Mouse (Mus musculus) CH12.LX (cell line): ENCODE measurements around the gene Pik3r2. TPM values are rescaled to one million over a fixed set of nuclear protein-coding genes. Genes with fewer than 3 reads are reported as not detected.
A peak's percentile ranks its signal among the peaks of the same experiment; 100 is the strongest.

Experiments used
- DNase-seq: peaks from one replicate; pipeline ENCODE4 v3.0.0-alpha.2; 2013; ENCODE audit errors: extremely low read depth
- H3K27ac ChIP-seq: 2 replicates; pipeline ENCODE4 v1.5.1; 2012; ENCODE audit warnings: low read depth, mild to moderate bottlenecking, control low read depth, moderate library complexity; ENCODE audit not compliant: insufficient read depth
- H3K27me3 ChIP-seq: replicated peaks from 2 replicates; pipeline ENCODE3; 2012; ENCODE audit warnings: inconsistent platforms
- H3K36me3 ChIP-seq, 2 experiments: replicated peaks in 1 of 2; 2 replicates each; pipeline versions ENCODE3 to v1.6.1; 2012; ENCODE audit warnings: inconsistent platforms in 1 of 2, low read length in 1 of 2, mild to moderate bottlenecking in 1 of 2, mixed read lengths in 1 of 2, moderate library complexity in 1 of 2; ENCODE audit not compliant: control insufficient read depth in 1 of 2, insufficient read depth in 1 of 2
- H3K4me1 ChIP-seq, 2 experiments: 2 replicates each; pipeline ENCODE4 v1.6.1; 2012; ENCODE audit warnings: inconsistent platforms in 1 of 2, moderate library complexity in 1 of 2; ENCODE audit not compliant: insufficient read depth in 2 of 2, control insufficient read depth in 1 of 2
- H3K4me2 ChIP-seq: 2 replicates; pipeline ENCODE4 v1.6.1; 2012; ENCODE audit warnings: low read depth, mild to moderate bottlenecking, control low read depth; ENCODE audit not compliant: poor library complexity, insufficient read depth, severe bottlenecking
- H3K4me3 ChIP-seq, 3 experiments: fragments of 150-350 bp in 1 of 3; sonication (generic) in 1 of 3; replicated peaks in 1 of 3; 2 replicates each; pipeline versions ENCODE3 to v1.5.1; 2011 to 2012; ENCODE audit warnings: low read depth in 2 of 3, low read length in 2 of 3, mild to moderate bottlenecking in 2 of 3, moderate library complexity in 2 of 3, control low read depth in 1 of 3, improper control_type of control experiment in 1 of 3, inconsistent platforms in 1 of 3, mixed read lengths in 1 of 3; ENCODE audit not compliant: poor library complexity in 1 of 3
- H3K79me2 ChIP-seq: replicated peaks from 2 replicates; pipeline ENCODE4 v1.6.1; 2012; ENCODE audit warnings: mild to moderate bottlenecking, moderate library complexity; ENCODE audit not compliant: control insufficient read depth, poor library complexity, insufficient read depth, severe bottlenecking; ENCODE audit errors: extremely low read depth
- H3K9ac ChIP-seq: 2 replicates; pipeline ENCODE4 v1.6.1; 2012; ENCODE audit warnings: low read depth, mild to moderate bottlenecking, control low read depth, moderate library complexity; ENCODE audit not compliant: insufficient read depth
- H3K9me3 ChIP-seq: replicated peaks from 2 replicates; pipeline ENCODE3; 2012; ENCODE audit warnings: low read length, inconsistent platforms, mixed read lengths
- BHLHE40 ChIP-seq: IDR thresholded peaks from 2 replicates; pipeline ENCODE4 v1.6.1; 2011; ENCODE audit warnings: mild to moderate bottlenecking, low read depth, low read length, improper control_type of control experiment
- CHD2 ChIP-seq: IDR thresholded peaks from 2 replicates; pipeline ENCODE4 v1.6.1; 2011; ENCODE audit warnings: low read length, improper control_type of control experiment
- CTCF ChIP-seq, 2 experiments: IDR thresholded peaks in 1 of 2; conservative IDR thresholded peaks in 1 of 2; 2 replicates each; pipeline ENCODE4 v1.5.1; 2011 to 2012; ENCODE audit warnings: low read depth in 2 of 2, low read length in 2 of 2, improper control_type of control experiment in 1 of 2, inconsistent platforms in 1 of 2, mild to moderate bottlenecking in 1 of 2, moderate library complexity in 1 of 2
- EP300 ChIP-seq: IDR thresholded peaks from 2 replicates; pipeline ENCODE4 v1.6.1; 2011; ENCODE audit warnings: low read length, improper control_type of control experiment
- ETS1 ChIP-seq: conservative IDR thresholded peaks from 2 replicates; pipeline ENCODE4 v1.6.1; 2012; ENCODE audit warnings: low read depth, mild to moderate bottlenecking, inconsistent platforms, low read length, improper control_type of control experiment, moderate library complexity
- GABPA ChIP-seq: IDR thresholded peaks from 2 replicates; pipeline ENCODE4 v1.6.1; 2012; ENCODE audit warnings: low read depth, low read length, improper control_type of control experiment, inconsistent platforms; ENCODE audit not compliant: insufficient replicate concordance
- HCFC1 ChIP-seq: IDR thresholded peaks from 2 replicates; pipeline ENCODE4 v1.6.1; 2012; ENCODE audit warnings: low read depth, mild to moderate bottlenecking, inconsistent platforms, low read length, improper control_type of control experiment
- JUND ChIP-seq: conservative IDR thresholded peaks from 2 replicates; pipeline ENCODE4 v1.6.1; 2011; ENCODE audit warnings: low read depth, low read length, improper control_type of control experiment
- KAT2A ChIP-seq: IDR thresholded peaks from 2 replicates; pipeline ENCODE4 v1.6.1; 2012; ENCODE audit warnings: low read length, improper control_type of control experiment, inconsistent platforms; ENCODE audit not compliant: insufficient replicate concordance
- MAFK ChIP-seq: IDR thresholded peaks from 2 replicates; pipeline ENCODE4 v1.6.1; 2011; ENCODE audit warnings: low read length, improper control_type of control experiment; ENCODE audit not compliant: insufficient replicate concordance
- MAX ChIP-seq: IDR thresholded peaks from 2 replicates; pipeline ENCODE4 v1.6.1; 2011; ENCODE audit warnings: low read length, improper control_type of control experiment
- MEF2A ChIP-seq: IDR thresholded peaks from 2 replicates; pipeline ENCODE4 v1.6.1; 2014; ENCODE audit warnings: low read depth, mild to moderate bottlenecking, inconsistent platforms, low read length, improper control_type of control experiment, borderline replicate concordance
- PAX5 ChIP-seq: IDR thresholded peaks from 2 replicates; pipeline ENCODE4 v1.6.1; 2012; ENCODE audit warnings: low read length, inconsistent platforms, mixed read lengths
- SMC3 ChIP-seq: IDR thresholded peaks from 2 replicates; pipeline ENCODE4 v1.6.1; 2011; ENCODE audit warnings: low read depth, low read length, improper control_type of control experiment
- USF1 ChIP-seq: IDR thresholded peaks from 2 replicates; pipeline ENCODE4 v1.6.1; 2014; ENCODE audit warnings: low read depth, mild to moderate bottlenecking, inconsistent platforms, low read length, improper control_type of control experiment
- ZC3H11A ChIP-seq: IDR thresholded peaks from 2 replicates; pipeline ENCODE4 v1.6.1; 2012; ENCODE audit warnings: low read depth, mild to moderate bottlenecking, inconsistent platforms, low read length, improper control_type of control experiment
- dilution Hi-C: fragments of 300-500 bp; cut with MboI; formaldehyde crosslinking; loops from 2 replicates; pipeline ENCODE4 v1.14.3; 2020; ENCODE audit warnings: low sequenced_read_pairs; ENCODE audit not compliant: extremely low pct_unique_long_range_greater_than_20kb, extremely low pct_ligation_motif_present
- in situ Hi-C: fragments of 300-500 bp; cut with MboI; formaldehyde crosslinking; loops from 3 replicates; pipeline ENCODE4 v1.14.3; 2019; ENCODE audit warnings: low sequenced_read_pairs, low pct_ligation_motif_present, low pct_unique_long_range_greater_than_20kb, mixed read lengths
- polyA plus RNA-seq: library from polyadenylated mRNA; unstranded; fragments of >175 nt; gene quantifications from 2 replicates; pipeline ENCODE4 v1.2.1, GENCODE M21; 2012; ENCODE audit warnings: low read depth; ENCODE audit not compliant: insufficient read length
- total RNA-seq, 2 experiments: library from RNA; depleted of rRNA; stranded (reverse); fragments of 300-350 nt in 1 of 2; fragments of >200 nt in 1 of 2; gene quantifications; 2 replicates each; pipeline ENCODE4 v1.2.3; 2012 to 2014

Pik3r2 gene
- total and polyA plus RNA-seq, 3 experiments = 13.8 to 45.9 (median 25.8) TPM

DNA sequence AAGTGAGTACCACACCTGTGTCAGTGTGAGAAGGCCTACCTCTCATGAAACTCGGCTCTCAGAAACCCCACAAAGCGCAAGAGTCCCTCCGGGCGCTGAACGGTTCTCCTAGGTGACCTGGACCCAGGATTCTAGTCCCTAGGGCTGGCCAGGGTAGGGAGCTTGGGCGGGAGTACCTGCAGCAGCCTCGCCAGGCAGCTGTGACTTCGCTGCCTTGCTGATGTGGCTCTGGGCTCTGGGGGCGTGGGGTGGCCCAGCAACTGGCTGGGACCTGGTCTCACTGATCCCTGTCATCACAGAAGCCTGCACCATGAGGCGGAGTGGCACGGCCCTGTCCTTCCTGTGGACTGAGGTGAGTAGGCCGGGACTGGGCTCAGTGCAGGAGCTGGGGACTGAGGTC, 52.3 kb downstream of the Pik3r2 start:
- TF ChIP-seq MEF2A (no peak), HCFC1 (no peak), KAT2A (no peak), EP300 (no peak), ETS1 (no peak), SMC3 (no peak), MAFK (no peak), CTCF (conservative IDR thresholded peaks at IDR 0.05 in 1 of 2, IDR thresholded peaks at IDR 0.05 in 1 of 2; ENCODE audit: low read depth in 2 of 2, low read length in 2 of 2) (no peak), ZC3H11A (no peak), GABPA (no peak), BHLHE40 (no peak), USF1 (no peak), JUND (no peak)
- TF ChIP-seq, all 38 proteins: peak for 0
- H3K9me3 ChIP-seq = no peaks in the 10 kb centered on the region
- peaks cover 3% of the 10 kb centered on the region for H3K27me3 ChIP-seq
- H3K4me1 ChIP-seq = peaks cover 9 to 32% of the 10 kb centered on the region in 2 experiments; a peak in 3 of 4 replicates
- H3K4me3 ChIP-seq = no peak overlapping the region
- no peak overlapping the region for H3K4me2 ChIP-seq
- no peaks in the 10 kb centered on the region for H3K79me2 ChIP-seq
- dilution Hi-C loops = no loop called here
- no peaks in the 10 kb centered on the region for H3K36me3 ChIP-seq
- no peak overlapping the region for H3K9ac ChIP-seq
- in situ Hi-C loops = no loop called here
- no peak for DNase-seq
- no peak overlapping the region for H3K27ac ChIP-seq

DNA sequence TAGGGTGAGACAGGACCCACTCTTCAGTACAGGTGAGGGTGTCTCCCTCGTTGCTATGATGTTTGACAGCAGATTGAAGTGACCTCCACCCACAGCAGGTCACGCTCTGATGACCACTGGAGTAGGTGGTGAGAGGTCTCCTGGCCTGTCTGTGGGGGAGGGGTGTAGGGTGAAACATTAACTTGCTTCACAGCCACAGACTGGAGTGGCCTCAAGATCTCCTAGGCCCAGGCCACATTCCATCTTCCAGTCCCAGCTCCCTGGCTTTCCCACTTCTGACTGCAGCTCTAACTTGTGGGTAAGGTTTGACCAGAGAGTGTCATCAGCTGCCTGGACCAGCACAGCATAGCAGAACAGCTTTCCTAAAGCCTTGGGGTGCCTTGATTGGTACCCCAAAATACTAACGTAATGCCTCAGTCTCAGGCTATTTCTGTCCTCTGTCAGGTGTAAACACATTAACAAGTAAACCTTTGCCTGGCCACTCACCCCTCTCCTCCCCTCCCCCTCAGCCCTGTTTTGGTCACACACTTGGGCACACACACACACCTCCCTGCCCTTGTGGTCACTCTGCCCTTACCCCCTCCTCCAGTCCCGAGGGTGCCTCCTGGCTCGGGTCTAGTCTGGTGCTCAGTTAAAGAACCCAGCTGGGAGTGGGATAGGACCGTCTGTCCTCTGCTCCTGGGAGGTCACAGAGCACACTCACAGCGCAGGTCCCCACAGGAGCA, 52.9 kb downstream of the Pik3r2 start, which contains the start of gene Pde4c:
Pde4c (plus strand) TSS at position 235 of the 725 bp plus-strand sequence.
- no peak within 1 kb of the TSS for H3K27ac ChIP-seq

More for the DNA sequence above, 52.9 kb downstream of the Pik3r2 start, which contains the start of gene Pde4c:
- Histone ChIP-seq H3K9me3 (no peaks in the 10 kb centered on the region), H3K4me1 (peaks cover 6 to 30% of the 10 kb centered on the region in 2 experiments; a peak in 3 of 4 replicates), H3K27me3 (peaks cover 4% of the 10 kb centered on the region), H3K9ac (no peak within 1 kb of the TSS), H3K4me3 (no peak within 1 kb of the TSS), H3K79me2 (no peaks in the 10 kb centered on the region), H3K36me3 (no peaks in the 10 kb centered on the region), H3K4me2 (no peak within 1 kb of the TSS)
- no peak for DNase-seq
- in situ Hi-C loops = no loop called here
- 0 out of 2 replicates have a peak, but pooled peaks have one; percentile 26 for TF ChIP-seq CHD2
- no peak for TF ChIP-seq MAX
- 0 out of 2 replicates have a peak, but pooled peaks have one; percentile 41 for TF ChIP-seq PAX5
- dilution Hi-C loops = no loop called here
